Mouse (Mus musculus): ENCODE data around the gene Smg6.
A peak's percentile ranks its signal among the peaks of the same experiment; 100 is the strongest.

- TF ChIP-seq MAFK (IDR thresholded peaks at IDR 0.05; ENCODE audit: insufficient read depth, low read depth, low read length), result no peak
- TF ChIP-seq ZNF384 (IDR thresholded peaks at IDR 0.05; ENCODE audit: low read depth, low read length), result no peak
- peak; percentile 33; the same call in 1 of the 2 replicates for TF ChIP-seq HCFC1 (IDR thresholded peaks at IDR 0.05; ENCODE audit: borderline replicate concordance, insufficient read depth, low read length)
- TF ChIP-seq CHD2 (IDR thresholded peaks at IDR 0.05; ENCODE audit: low read depth, low read length), result no peak
- peak; percentile 42; the same call in 1 of the 2 replicates for TF ChIP-seq ZC3H11A (IDR thresholded peaks at IDR 0.05; ENCODE audit: borderline replicate concordance, low read depth, low read length)
Measured at GRCm38 (mm10) chr11:75178672-75179208, 253.1 kb downstream of the Smg6 start, which contains the start of gene Ovca2.
